Mouse (Mus musculus) cerebellum, adult 2 months (tissue): ENCODE measurements around the gene Sirt7.

Experiments
- CTCF ChIP-seq: fragments of 200-500 bp; IDR thresholded peaks from 2 replicates; pipeline ENCODE4 v1.5.1; 2011; ENCODE audit warnings: low read depth, mild to moderate bottlenecking, control low read depth, low read length, moderate library complexity, borderline replicate concordance; ENCODE audit not compliant: insufficient read depth
- POLR2A ChIP-seq: fragments of 200-500 bp; IDR thresholded peaks from 2 replicates; pipeline ENCODE4 v1.6.1; 2011; ENCODE audit warnings: low read length, control low read depth, borderline replicate concordance; ENCODE audit not compliant: insufficient read depth

DNA sequence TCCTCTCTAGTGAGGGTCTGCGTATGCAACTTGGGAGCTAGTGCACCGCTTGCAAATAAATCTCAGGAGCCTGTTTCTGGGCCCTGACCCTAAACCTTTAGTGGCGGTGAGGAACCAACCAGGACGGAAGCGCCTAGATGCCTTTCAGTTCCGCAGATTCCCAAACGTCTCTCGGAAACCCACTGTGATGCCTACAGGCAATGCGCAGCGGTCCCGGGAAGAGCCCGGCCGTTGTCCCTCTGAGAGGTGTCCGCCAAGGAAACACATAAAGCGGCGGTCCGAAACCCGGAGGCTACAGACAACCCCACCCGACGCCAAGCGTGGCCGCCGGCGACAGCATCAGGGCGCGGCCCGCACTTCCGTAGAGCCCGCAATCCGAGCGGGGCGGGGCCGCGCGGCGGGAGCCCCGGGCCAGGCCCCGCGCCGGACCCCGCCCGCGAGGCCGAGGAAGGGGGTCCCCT lies 44.1 kb downstream of the Sirt7 start:
- no peak for TF ChIP-seq CTCF
- no peak for TF ChIP-seq POLR2A
